Mouse (Mus musculus) heart, adult 8-10 months (tissue): ENCODE results near the gene Olfr60. TPM values are rescaled to one million over a fixed set of nuclear protein-coding genes. Genes with fewer than 3 reads are reported as not detected.

Source experiments
- DNase-seq: peaks from one replicate; pipeline ENCODE4 v3.0.0; 2022; ENCODE audit warnings: low spot score
- total RNA-seq, 4 experiments: library from RNA; stranded (reverse); gene quantifications; 2 replicates each; pipeline ENCODE4 v1.2.4; 2022

The Olfr60 gene
- total RNA-seq = not detected

DNA sequence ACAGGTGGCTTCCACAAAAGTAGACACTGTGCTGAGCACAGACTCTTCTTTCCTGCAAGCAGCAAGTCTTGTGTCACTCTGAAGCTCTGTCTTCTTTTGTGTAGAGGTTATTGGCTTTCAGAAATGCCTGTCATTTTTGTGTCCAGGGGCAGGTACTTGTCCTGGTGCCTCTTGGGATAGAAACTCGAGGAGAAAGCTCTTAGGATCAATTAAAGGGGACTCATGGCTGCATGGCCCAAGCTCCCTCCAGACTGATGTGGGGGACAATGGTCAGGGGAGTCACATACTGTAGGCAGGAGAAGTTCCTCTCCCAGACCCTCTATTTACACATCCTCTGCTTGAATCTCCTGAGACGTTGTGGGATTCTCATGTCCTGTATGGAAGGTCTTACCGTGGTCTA is at the start of gene Olfr60:
Gene Olfr60 (minus strand): TSS at position 101 of the 400 bp plus-strand sequence.
- no peak for DNase-seq

DNA sequence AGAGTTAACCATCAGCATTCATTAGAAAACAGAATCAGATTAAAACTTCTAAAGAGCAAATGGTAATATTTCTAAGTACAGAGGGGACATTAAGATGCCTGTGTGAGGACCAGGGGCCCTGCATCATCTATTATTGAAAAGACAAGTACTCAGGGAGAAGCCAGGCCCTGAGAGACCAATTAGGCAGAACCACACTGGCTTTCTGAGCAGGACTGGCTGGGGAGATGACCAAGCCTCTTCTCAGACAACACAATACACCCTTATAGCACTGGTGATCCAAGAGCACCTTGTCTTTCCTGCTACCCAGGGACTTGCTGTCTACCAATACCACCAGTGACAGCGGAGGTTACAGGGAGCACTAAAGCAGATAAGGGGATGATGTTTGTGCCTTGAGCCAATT is 41.3 kb upstream of the Olfr60 start, which contains the start of gene Olfr531:
Gene Olfr531 (minus strand): TSS at position 101 of the 400 bp plus-strand sequence.
- no peak for DNase-seq

DNA sequence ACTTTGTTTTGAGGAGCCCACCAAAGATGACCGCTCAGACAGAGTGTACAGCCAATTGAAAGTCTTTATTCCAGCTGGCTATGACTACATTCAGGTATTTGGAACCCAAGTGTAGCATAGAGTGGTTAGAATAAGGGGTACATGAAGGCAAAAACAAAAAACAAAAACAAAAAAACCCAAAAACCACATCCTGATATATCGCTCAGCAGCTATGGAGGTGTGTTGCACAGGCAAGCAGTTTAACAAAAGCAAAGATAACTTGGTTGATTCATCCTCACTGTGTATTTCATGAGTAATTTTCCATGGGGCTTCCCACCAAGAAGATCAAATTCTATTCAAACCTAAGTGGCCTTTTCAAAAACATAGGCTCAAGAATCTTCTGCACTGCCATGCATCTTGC is 15.4 kb upstream of the Olfr60 start:
- no peak for DNase-seq

DNA sequence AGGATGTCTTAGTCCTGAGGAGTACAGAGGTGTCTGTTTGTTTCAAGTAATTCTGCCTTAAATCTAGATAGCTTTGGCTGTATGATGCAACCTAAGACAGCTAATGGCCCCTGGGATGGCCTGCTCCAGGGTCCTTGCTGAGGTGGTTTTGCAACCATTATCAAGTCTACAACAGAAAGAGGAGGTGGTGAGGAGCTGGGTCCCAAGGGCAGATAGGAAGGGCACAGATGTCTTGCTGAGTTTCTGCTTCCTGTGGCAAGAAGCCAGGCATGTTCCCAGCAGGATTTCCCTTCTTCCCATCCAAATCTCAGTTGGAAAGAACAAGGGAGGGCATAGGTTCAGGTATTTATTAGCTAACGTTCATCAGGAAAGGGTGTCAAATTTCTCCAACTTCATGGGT is 14.8 kb upstream of the Olfr60 start, which contains the start of gene Olfr530:
Gene Olfr530 (minus strand): TSS at position 101 of the 400 bp plus-strand sequence.
- no peak for DNase-seq

DNA sequence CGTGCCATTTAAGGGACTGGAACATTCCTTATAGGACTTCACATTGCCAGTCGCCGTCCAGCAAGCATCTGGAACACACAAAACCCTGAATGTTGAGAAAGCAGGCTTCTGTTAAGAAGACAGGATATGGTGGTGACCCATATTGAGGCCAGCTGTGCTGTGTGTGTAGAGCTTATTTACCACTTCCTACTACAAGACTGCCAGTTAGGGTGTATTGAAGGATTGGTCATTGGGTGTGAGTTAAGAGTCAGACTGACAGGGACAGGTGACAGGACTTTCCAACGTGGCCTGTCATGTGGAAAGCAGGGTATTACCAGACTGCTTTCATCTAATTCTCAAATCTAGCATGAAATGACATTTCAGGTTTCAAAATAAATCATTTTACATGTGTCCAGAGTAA is 12.8 kb upstream of the Olfr60 start:
- no peak for DNase-seq

DNA sequence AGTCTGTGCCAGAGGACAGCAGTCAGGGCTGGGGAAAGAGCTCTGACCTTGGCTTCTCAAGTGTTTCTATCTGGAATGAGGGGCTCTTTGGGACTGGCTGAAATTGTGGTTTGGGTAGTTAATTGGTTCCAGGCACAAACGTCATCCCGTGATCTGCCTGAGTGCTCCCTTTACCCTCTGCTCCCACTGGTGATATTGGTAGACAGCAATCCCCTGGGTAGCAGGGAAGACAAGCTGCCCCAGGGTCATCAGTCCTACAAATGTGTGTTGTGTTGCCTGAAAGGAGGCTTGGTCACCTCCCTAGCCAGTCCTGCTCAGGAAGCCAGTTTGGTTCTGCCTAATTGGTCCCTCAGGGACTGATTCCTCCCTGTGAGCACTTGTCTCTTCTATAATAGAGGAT is 27.8 kb downstream of the Olfr60 start, which contains the start of gene Olfr527:
Gene Olfr527 (plus strand): TSS at position 301 of the 400 bp plus-strand sequence.
- no peak for DNase-seq

DNA sequence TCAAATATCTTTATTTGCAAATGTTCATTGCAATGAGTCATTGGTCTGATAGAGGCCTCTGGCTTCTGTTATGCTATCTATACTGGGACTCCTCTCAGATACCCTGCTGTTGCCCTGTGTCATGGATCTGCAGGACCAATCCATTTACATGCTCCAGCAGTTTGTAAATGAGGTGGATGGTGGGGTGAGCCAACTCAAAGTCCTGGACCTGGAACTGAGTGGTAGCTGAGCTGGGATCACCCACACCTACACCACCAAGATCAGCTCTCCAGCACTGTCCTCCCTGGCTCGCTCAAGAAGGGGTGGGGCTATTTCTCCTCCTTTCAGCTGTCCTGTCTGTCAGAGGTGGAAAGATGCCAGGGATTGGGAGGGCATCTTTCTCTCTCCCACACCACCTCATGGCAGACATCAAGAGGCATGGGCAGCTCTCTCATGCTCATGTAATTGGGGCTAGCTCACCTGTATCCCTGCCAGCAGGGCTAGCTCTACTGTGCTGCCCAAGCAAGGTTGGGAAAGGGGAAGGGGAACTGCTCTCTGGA is 31.6 kb downstream of the Olfr60 start:
- DNase-seq = no peak

DNA sequence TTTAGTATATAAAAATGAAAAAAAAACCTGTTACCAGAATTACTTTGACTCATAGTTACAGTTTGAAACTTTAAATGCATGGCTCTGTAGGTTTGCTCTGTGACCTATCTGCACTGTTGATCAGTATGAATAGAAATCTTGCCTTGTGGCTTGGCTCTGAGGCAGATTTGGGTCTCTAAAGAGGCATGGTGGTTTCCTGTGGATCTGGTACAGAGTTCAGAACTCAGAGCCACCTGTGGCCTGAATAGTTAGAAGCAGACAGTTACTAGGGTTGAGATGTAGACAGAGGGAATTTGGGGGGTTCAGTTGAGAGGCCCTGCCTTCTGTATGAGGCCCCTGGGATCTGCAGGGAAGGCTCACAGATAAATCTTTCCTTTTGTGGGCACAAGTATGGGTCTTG is 40.3 kb downstream of the Olfr60 start:
- DNase-seq = no peak

DNA sequence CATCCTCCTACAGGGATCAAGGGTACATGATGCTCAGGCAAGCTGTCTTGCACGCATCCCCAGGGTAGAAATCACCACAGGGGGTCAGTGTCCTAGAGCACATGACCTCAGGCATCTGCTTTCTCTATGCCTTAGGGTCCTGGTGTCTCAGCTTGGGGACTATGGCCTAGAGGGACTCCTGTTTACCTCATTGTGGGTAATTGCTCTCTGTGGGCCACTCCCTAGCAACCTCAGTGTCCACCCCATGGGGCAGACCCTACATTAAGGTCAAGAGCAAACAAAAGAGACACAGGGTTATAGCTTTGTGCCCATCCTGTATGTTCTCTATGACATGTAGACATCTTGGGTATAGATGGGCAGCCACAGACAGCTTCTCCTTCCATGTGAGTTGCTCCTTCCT is 40.9 kb downstream of the Olfr60 start, which contains the start of gene Olfr525:
Gene Olfr525 (plus strand): TSS at position 301 of the 400 bp plus-strand sequence.
- no peak for DNase-seq

DNA sequence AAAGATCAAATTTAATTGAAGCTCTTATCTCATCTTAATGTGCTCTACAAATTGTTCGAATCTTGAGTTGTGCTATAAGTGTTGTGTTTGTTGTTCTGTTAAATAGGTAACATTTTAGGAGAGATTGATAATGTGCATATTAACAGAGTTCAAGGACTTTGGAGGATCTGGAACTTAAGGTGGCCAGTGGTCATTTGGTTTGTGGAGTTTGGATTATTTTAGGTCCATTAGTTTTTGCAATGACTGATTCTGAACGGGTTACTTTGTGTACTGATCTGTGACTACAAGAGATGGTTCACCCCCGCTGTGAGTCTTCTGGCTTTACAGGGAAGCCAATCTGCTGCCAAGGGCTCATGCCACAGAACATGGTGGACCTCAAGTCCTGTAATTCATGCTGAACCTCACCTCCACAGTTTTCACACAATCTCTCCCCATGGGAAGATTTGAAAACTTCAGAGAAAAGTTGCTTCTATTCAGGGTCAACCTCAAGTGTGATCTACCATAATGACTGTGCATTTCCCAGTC is 41.5 kb downstream of the Olfr60 start:
- DNase-seq = no peak

DNA sequence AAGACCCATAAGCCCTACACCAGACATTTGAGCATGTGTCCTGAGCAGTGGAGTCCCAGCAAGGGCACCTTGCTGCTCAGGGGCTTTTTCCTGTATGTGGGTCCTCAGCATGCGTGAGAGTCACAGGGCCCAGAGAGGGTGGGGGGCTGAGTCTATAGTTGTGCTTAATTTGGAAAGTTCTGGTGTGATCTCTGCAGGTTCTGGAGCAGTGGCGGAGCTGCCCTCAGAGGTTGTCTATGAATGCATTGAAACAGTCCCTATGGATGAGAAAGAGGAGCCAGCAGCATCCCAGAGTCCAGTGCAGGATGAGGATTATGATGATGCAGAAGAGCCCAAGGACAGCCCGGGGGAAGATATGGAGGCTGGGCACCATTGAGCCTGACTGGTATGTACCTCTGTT is 62.1 kb downstream of the Olfr60 start:
- DNase-seq = no peak

DNA sequence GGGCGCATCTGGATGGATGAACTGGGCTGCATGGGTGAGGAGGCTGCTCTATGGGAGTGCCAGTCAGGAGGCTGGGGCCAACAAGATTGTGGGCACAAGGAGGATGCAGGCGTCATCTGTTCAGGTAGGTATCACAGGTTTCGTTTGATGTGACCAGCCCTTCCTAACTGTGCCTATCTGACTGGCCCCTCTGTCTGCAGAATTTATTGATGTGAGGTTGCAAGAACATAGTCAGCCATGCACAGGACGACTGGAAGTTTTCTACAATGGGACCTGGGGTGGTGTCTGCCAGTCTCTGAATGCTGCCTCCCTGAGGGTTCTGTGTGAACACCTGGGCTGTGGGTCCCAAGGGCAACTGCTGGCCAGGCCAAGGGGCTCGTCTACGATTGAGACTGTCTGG is 64.6 kb downstream of the Olfr60 start:
- no peak for DNase-seq

DNA sequence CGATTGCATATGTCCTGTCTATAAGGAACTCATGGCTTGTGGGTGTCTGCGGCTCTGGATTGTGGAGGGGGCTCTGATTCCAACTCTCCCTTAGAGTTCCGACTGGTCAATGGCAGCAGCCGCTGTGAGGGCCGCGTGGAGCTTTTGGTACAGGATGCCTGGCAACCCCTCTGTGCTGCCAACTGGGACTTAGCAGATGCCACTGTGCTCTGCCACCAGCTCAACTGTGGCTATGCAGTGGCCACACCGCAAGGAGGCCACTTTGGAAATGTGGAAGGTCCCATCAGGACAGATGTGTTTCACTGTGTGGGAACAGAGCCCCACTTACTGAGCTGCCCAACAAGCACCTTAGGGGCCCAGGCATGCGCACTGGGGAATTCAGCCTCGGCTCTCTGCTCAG is 65.7 kb downstream of the Olfr60 start:
- no peak for DNase-seq

Other genes starting within 250 kb of the Olfr60 start
- 1 to 10 TPM; 2.2 to 4.0 (median 2.6) TPM for gene Paox, start 245.9 kb downstream of the Olfr60 start, total RNA-seq
- gene Echs1, start 245.2 kb downstream of the Olfr60 start, total RNA-seq = 100 to 1,000 TPM; 476 to 541 (median 510) TPM
- gene Mtg1, start 224.1 kb downstream of the Olfr60 start, total RNA-seq = 10 to 100 TPM; 24.2 to 32.4 (median 29.3) TPM
- 1 to 10 TPM in 1 of 4 experiments, under 1 TPM in 3; 0.23 to 1.2 (median 0.64) TPM for gene Sprn, start 206.8 kb downstream of the Olfr60 start, total RNA-seq
- gene Olfr522, start 196.9 kb downstream of the Olfr60 start, total RNA-seq = not detected
- not detected for gene Olfr523, start 188.5 kb downstream of the Olfr60 start, total RNA-seq
- gene Olfr524, start 155.7 kb downstream of the Olfr60 start, total RNA-seq = not detected
- gene Cd163l1, start 143.4 kb downstream of the Olfr60 start, total RNA-seq = not detected
- gene 5830411N06Rik, start 114.4 kb downstream of the Olfr60 start, total RNA-seq = not detected
- not detected for gene Olfr525, start 40.8 kb downstream of the Olfr60 start, total RNA-seq
- not detected for gene Olfr527, start 27.7 kb downstream of the Olfr60 start, total RNA-seq
- not detected for gene Olfr530, start 14.7 kb upstream of the Olfr60 start, total RNA-seq
- not detected for gene Olfr531, start 41.2 kb upstream of the Olfr60 start, total RNA-seq
- gene Olfr532, start 60.0 kb upstream of the Olfr60 start, total RNA-seq = not detected
- gene Olfr533, start 101.7 kb upstream of the Olfr60 start, total RNA-seq = not detected
- not detected for gene Olfr535, start 122.5 kb upstream of the Olfr60 start, total RNA-seq
- not detected for gene Olfr536, start 145.7 kb upstream of the Olfr60 start, total RNA-seq
- not detected for gene Olfr538, start 206.2 kb upstream of the Olfr60 start, total RNA-seq
- not detected for gene Olfr46, start 239.6 kb upstream of the Olfr60 start, total RNA-seq